Mouse (Mus musculus) liver, embryonic 13.5 days (tissue): Measurements from ENCODE around the gene Chst12. TPM values are rescaled to one million over a fixed set of nuclear protein-coding genes. Genes with fewer than 3 reads are reported as not detected.

Experiments used
- ATAC-seq: fragments of 200-750 bp; cut with Nextera tagmentation; 2 replicates; pipeline ENCODE4 v1.8.0; 2017; ENCODE audit warnings: low read depth, mild to moderate bottlenecking, moderate number of reproducible peaks, moderate library complexity
- DNase-seq: peaks from one replicate; pipeline ENCODE4 v3.0.0; 2022
- H3K27ac ChIP-seq: fragments of 300-500 bp; sonication (generic); 2 replicates; pipeline ENCODE4 v1.5.1; 2015; ENCODE audit warnings: moderate library complexity, mild to moderate bottlenecking, inconsistent platforms
- H3K27me3 ChIP-seq: fragments of 300-500 bp; sonication (generic); 2 replicates; pipeline ENCODE4 v1.6.1; 2015; ENCODE audit warnings: mild to moderate bottlenecking, inconsistent platforms
- H3K36me3 ChIP-seq: fragments of 300-500 bp; sonication (generic); 2 replicates; pipeline ENCODE4 v1.6.1; 2015; ENCODE audit warnings: mild to moderate bottlenecking, inconsistent platforms
- H3K4me1 ChIP-seq: fragments of 300-500 bp; sonication (generic); replicated peaks from 2 replicates; pipeline ENCODE4 v1.6.1; 2015; ENCODE audit warnings: inconsistent platforms
- H3K4me2 ChIP-seq: fragments of 300-500 bp; sonication (generic); 2 replicates; pipeline ENCODE4 v1.6.1; 2015; ENCODE audit warnings: inconsistent platforms, mild to moderate bottlenecking, moderate library complexity
- H3K4me3 ChIP-seq: fragments of 300-500 bp; sonication (generic); replicated peaks from 2 replicates; pipeline ENCODE4 v1.5.1; 2015; ENCODE audit warnings: mild to moderate bottlenecking, inconsistent platforms
- H3K9ac ChIP-seq: fragments of 300-500 bp; sonication (generic); 2 replicates; pipeline ENCODE4 v1.6.1; 2015; ENCODE audit warnings: mild to moderate bottlenecking, inconsistent platforms
- H3K9me3 ChIP-seq: fragments of 300-500 bp; sonication (generic); replicated peaks from 2 replicates; pipeline ENCODE4 v1.6.1; 2016; ENCODE audit warnings: inconsistent platforms
- WGBS: fragments of 180-500 bp; shearing (Covaris S2); methylation state at CpG from one replicate; pipeline ENCODE4 v1.1.7; 2015; ENCODE audit not compliant: insufficient replicate concordance; 5-methylcytosine and 5-hydroxymethylcytosine counted together
- polyA plus RNA-seq: library from polyadenylated mRNA; unstranded; fragments of >200 nt; fragmentation: Nextera tagmentation; extraction: Ambion mirVana; gene quantifications from 2 replicates; pipeline ENCODE4 v1.2.1, GENCODE M21; 2015

Gene Chst12
- polyA plus RNA-seq, 1 experiment from 2014 or later: 9.3 TPM

DNA sequence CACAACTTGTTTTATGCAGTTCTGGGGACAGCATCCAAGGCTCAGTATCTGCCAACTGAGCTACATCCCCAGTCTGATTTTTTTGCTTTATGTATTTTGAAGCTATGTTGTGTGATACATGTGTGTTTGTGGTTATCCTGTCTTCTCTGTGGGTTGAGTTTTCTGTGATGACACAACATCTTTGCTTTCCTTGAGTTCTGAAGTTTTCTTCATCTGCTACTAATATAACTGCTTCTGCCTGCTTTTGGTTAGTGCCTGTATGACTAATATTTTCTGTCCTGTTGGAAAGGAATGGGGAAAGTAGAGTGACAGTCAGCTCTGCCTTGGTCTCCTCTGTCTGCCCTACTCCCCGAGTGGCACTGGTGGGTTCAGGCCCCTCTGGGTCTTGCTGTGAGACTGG, 15.8 kb downstream of the Chst12 start:
- Histone ChIP-seq H3K4me2 (no peak overlapping the region), H3K9ac (no peak overlapping the region), H3K27me3 (no peaks in the 10 kb centered on the region), H3K36me3 (peaks cover 22% of the 10 kb centered on the region), H3K27ac (no peak overlapping the region), H3K4me3 (no peak overlapping the region), H3K9me3 (no peaks in the 10 kb centered on the region), H3K4me1 (peaks cover 28% of the 10 kb centered on the region)
- no peak for ATAC-seq
- 60% methylated on average over 1 of the region's 1 CpGs for WGBS
- no peak for DNase-seq

DNA sequence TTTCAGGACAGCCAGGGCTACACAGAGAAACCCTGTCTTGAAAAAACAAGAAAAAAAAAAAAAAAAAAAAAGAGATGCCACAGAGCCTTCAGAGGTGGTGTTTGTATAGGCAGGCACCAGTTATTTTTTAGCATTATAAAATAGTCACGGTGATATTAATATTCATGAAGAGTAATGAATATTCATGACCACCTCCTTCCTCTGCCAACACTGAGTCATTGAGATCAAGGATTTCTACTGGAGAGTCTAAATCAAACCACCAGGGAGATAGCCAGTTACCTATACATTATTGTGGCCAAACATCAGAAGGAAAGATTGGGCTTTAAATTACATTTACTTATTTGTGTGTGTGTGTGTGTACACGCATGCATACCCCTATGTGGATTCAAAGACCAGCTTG, 21.4 kb downstream of the Chst12 start:
- H3K4me3 ChIP-seq: no peak overlapping the region
- H3K36me3 ChIP-seq: peaks cover 37% of the 10 kb centered on the region
- H3K9me3 ChIP-seq: no peaks in the 10 kb centered on the region
- H3K9ac ChIP-seq: no peak overlapping the region
- WGBS: 81% methylated on average over 2 of the region's 2 CpGs
- no peak for DNase-seq
- H3K4me1 ChIP-seq: no peaks in the 10 kb centered on the region
- ATAC-seq: no peak
- no peak overlapping the region for H3K4me2 ChIP-seq
- H3K27ac ChIP-seq: no peak overlapping the region
- H3K27me3 ChIP-seq: no peaks in the 10 kb centered on the region

DNA sequence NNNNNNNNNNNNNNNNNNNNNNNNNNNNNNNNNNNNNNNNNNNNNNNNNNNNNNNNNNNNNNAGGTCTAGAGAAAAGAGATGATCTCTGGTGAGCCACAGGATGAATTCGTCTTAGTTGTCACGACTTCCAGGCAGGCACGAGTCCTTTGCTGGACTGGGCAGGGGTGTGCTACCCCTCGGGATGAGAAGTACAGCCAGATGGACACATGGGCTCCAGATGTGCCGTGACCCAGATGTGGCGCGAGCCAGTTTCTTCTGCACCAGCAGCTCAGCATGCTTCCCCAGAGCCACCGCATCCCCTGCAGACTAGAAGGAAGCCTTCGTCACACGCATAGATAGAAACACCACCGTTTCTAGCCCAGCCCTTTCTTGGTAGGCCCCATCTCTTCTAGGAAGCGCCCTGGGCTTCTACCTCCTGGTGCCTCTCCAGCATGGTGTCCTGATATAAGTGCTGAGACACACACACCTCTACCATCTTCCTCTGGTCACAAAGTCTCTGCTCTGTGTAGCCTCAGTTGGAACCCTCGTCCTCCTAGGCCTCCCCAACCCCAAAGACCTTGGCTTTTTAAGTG, 32.8 kb downstream of the Chst12 start:
- Histone ChIP-seq H3K27ac (no peak overlapping the region), H3K27me3 (no peaks in the 10 kb centered on the region; the same call in 1 of the 2 replicates), H3K4me2 (no peak overlapping the region), H3K4me1 (peaks cover 19% of the 10 kb centered on the region), H3K36me3 (no peaks in the 10 kb centered on the region), H3K4me3 (no peak overlapping the region), H3K9me3 (no peaks in the 10 kb centered on the region), H3K9ac (no peak overlapping the region)
- WGBS: 49% methylated on average over 13 of the region's 13 CpGs
- DNase-seq: peak; percentile 38
- peak; percentile 83 for ATAC-seq

DNA sequence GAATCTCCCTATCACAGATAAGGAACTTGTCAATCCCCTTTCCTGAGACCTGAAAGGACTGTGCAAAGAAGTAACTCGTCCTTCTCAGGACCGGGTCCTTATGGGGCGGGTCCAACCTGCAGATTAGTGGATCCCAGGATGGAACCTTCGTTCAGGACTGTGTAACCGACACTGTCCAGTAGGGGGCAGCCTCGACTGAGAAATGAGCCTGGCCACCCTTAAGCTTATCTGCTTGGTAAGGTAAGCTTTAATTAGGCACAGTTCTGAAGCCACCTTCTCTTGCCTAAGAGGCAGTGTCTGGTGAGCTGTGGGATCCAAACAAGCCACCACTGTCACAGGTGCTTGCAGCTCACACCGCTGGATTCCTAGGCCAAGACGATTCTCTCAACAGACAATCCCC, 34.8 kb downstream of the Chst12 start:
- WGBS: 14% methylated on average over 8 of the region's 8 CpGs
- no peak overlapping the region for H3K27ac ChIP-seq
- no peak overlapping the region for H3K9ac ChIP-seq
- H3K4me2 ChIP-seq: no peak overlapping the region
- DNase-seq (peak; percentile 56), ATAC-seq (peak; percentile 30; the same call in 1 of the 2 replicates)
- no peaks in the 10 kb centered on the region for H3K36me3 ChIP-seq
- no peak overlapping the region for H3K4me3 ChIP-seq
- H3K4me1 ChIP-seq: peaks cover 19% of the 10 kb centered on the region
- no peaks in the 10 kb centered on the region for H3K9me3 ChIP-seq
- no peaks in the 10 kb centered on the region; the same call in 1 of the 2 replicates for H3K27me3 ChIP-seq

DNA sequence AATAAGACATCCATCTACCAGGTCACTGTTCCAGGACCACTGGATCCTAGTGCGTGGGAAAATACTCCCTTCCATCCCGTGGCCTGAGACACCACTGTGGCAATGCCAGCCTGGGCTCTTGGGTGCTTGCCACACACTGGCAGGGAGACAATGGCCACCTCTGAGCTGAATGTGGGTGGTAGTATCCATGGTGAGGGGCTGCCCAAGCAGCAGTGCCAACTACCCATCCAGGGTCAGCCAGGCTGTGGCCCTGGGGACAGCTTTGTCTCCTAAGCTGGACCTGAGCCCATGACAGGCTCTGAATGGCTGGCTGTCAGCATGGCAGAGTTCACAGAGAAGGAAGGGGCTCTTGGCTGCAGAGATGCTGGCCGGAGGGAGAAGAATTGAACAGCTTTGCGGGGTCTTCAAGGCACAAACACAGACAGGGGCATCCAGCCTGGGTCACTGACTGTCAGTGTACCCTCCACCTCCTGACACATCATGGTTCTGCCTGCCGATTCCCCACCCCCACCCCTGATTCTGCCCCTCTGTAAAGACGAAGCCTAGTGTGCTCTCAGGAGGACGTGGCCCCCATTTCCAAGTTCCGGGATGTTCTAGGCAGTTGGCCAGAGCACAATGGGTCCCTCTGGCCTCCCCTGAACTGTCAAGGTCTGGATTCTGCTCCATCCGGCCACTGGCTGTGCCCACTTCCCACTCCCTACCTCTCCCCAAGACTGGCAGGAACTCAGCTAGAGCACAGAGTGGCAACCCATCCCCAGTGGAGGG, 37.6 kb downstream of the Chst12 start:
- ATAC-seq (no peak), DNase-seq (no peak)
- Histone ChIP-seq H3K4me2 (no peak overlapping the region), H3K27ac (no peak overlapping the region), H3K27me3 (peaks cover 4% of the 10 kb centered on the region; the same call in 1 of the 2 replicates), H3K9me3 (no peaks in the 10 kb centered on the region), H3K4me1 (peaks cover 11% of the 10 kb centered on the region), H3K36me3 (no peaks in the 10 kb centered on the region), H3K4me3 (no peak overlapping the region), H3K9ac (no peak overlapping the region)
- 56% methylated on average over 9 of the region's 9 CpGs for WGBS

DNA sequence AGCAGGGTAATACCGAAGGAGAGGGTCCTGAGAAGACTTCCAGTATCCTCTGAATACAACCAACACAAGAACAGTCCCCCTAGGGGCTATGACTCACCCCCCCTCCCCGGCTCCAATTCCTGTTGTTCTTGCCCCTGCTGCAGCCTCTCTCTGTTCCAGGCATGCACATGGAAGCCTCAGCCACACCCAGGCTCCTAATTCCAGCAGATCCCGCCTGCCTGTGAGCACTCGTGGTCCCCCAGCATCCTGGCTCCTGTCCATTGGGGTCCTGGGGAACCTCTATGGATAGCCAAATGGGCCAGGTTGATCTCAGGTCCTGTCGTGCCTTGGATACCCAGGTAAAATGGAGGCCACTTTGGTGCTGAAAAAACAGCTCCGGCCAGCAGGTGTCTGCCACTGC, 40.3 kb downstream of the Chst12 start:
- ATAC-seq: no peak
- WGBS: 48% methylated on average over 6 of the region's 6 CpGs
- no peaks in the 10 kb centered on the region for H3K36me3 ChIP-seq
- no peak overlapping the region for H3K27ac ChIP-seq
- no peaks in the 10 kb centered on the region for H3K9me3 ChIP-seq
- H3K4me3 ChIP-seq: no peak overlapping the region
- no peak overlapping the region for H3K9ac ChIP-seq
- H3K27me3 ChIP-seq: peaks cover 4% of the 10 kb centered on the region; the same call in 1 of the 2 replicates
- H3K4me2 ChIP-seq: no peak overlapping the region
- DNase-seq: no peak
- H3K4me1 ChIP-seq: 0 out of 2 replicates have a peak, but pooled peaks cover 4% of the 10 kb centered on the region

DNA sequence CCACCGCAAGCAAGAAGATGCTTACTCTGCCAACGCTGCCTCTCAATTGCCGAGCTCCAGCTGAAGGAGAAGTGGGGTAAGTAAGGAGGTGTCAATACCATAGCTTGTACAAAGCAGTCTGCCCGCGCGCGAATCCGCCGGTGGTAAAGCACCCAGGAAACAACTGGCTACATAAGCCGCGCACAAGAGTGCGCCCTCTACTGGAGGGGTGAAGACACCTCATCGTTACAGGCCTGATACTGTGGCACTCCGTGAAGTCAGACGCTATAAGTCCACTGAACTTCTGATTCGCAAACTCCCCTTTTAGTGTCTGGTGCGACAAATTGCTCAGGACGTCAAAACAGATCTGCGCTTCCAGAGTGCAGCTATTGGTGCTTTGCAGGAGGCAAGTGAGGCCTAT, 41.0 kb downstream of the Chst12 start:
- Histone ChIP-seq H3K4me3 (no peak overlapping the region), H3K36me3 (no peaks in the 10 kb centered on the region), H3K4me1 (0 out of 2 replicates have a peak, but pooled peaks cover 4% of the 10 kb centered on the region), H3K27me3 (peaks cover 4% of the 10 kb centered on the region; the same call in 1 of the 2 replicates), H3K4me2 (no peak overlapping the region), H3K9ac (no peak overlapping the region), H3K27ac (no peak overlapping the region), H3K9me3 (no peaks in the 10 kb centered on the region)
- DNase-seq: no peak
- 76% methylated on average over 19 of the region's 19 CpGs for WGBS
- no peak for ATAC-seq

DNA sequence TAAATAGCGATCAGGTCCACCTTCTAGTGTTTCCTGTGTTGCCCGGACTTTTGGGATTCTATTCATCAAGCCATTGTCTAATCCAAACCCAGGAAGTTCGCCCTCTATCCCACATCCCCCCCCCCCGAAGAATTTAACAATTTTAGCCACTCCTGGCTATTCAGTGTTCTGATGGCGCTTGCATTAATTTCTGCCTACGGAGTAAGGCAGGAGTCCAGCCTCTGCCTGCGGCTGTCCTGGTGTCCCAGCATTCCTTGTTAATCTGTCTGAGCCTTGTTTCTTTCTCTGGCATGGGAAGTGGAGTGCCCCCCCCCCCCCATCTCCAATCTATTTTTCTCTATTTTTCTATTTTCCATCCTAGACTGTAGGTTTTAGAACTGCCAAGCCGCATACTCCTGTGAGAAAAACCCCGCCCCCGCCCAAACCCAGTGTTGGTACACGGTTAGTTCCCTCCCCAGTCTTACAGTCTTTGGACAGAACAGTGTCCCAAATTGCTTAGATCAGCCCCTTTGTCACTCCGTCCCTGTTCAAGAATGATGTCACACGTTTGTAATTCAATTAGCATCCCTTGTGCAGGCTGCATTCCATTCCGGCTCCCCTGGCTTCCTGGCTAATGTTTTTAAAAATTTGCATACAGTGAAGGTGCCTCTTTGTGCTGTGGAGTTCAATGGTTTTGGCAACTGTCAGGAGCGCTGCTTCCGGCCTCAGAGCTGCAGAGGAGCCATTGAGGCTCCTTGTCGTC, 44.1 kb downstream of the Chst12 start:
- no peak overlapping the region for H3K4me3 ChIP-seq
- WGBS: 34% methylated on average over 17 of the region's 17 CpGs
- no peaks in the 10 kb centered on the region for H3K9me3 ChIP-seq
- no peak for DNase-seq
- H3K4me2 ChIP-seq: no peak overlapping the region
- H3K27ac ChIP-seq: no peak overlapping the region
- no peaks in the 10 kb centered on the region for H3K36me3 ChIP-seq
- ATAC-seq: no peak
- no peak overlapping the region for H3K9ac ChIP-seq
- 0 out of 2 replicates have a peak, but pooled peaks cover 4% of the 10 kb centered on the region for H3K27me3 ChIP-seq
- 0 out of 2 replicates have a peak, but pooled peaks cover 4% of the 10 kb centered on the region for H3K4me1 ChIP-seq

DNA sequence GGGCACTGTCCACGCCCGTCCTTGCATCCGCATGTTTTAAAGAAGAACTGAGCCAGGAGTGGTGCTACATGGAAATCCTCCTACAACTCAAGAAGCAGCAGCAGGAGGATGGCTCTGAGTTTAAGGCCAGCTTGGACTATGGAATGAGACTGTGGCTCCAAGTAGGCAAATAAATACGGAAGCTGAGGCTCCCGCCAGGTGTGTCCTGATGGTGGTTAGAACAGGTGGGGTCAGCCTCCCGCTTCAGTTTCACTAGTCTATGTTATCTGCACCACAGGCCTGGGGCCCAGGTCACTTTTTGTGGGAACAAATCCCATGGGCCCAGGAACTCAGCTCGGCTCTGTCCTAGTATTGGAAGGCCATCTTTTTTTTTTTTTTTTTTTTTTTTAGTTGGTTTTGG, 48.4 kb downstream of the Chst12 start:
- no peaks in the 10 kb centered on the region for H3K36me3 ChIP-seq
- H3K4me1 ChIP-seq: 0 out of 2 replicates have a peak, but pooled peaks cover 10% of the 10 kb centered on the region
- H3K27me3 ChIP-seq: no peaks in the 10 kb centered on the region
- DNase-seq: no peak
- H3K4me2 ChIP-seq: no peak overlapping the region
- no peak for ATAC-seq
- H3K9me3 ChIP-seq: no peaks in the 10 kb centered on the region
- WGBS: 80% methylated on average over 7 of the region's 7 CpGs
- H3K27ac ChIP-seq: no peak overlapping the region
- no peak overlapping the region for H3K9ac ChIP-seq
- no peak overlapping the region for H3K4me3 ChIP-seq

DNA sequence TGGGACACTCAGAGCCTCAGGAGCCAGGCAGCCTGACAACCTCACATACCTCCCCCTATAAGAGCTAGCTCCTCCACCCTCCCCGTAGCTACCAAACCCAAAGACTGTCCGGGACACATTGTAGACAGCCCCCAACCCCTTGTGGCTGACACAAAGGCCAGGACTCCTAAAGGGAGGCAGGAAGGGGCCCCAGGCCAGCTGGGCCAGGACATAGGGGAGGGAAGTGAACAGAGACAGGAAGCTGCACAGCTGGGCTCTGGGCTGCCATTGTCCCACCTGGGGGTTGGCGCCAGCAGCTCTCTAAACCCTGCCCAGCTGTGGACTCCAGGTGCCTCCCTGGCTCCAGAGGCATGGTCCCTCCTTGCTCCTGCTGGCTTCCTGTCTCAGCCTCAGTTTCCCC, 51.5 kb downstream of the Chst12 start:
- DNase-seq: no peak
- no peak overlapping the region for H3K27ac ChIP-seq
- WGBS: 30% methylated on average over 3 of the region's 3 CpGs
- no peak overlapping the region for H3K4me3 ChIP-seq
- no peak overlapping the region for H3K9ac ChIP-seq
- H3K27me3 ChIP-seq: no peaks in the 10 kb centered on the region
- H3K4me1 ChIP-seq: 0 out of 2 replicates have a peak, but pooled peaks cover 6% of the 10 kb centered on the region
- no peaks in the 10 kb centered on the region for H3K9me3 ChIP-seq
- ATAC-seq: no peak
- no peak overlapping the region for H3K4me2 ChIP-seq
- H3K36me3 ChIP-seq: no peaks in the 10 kb centered on the region

DNA sequence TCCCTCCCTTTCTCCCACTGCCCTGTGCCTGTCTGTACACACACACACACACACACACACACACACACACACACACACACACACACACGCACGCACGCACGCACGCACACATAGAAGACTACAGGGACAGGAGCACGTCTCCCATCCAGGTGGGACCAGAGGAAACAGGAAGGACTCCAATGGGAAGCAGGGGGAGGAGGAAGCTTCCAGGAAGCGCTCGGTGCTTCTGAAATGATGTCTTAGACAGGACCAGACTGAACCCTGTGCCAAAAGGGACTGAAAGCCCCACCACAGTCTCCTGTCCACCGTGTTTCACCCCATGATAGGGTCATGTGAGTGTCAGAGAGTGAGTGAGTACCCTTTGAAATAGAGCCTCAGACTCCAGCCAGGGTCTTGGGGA, 57.3 kb downstream of the Chst12 start:
- H3K9ac ChIP-seq: no peak overlapping the region
- DNase-seq: no peak
- WGBS: 63% methylated on average over 9 of the region's 9 CpGs
- no peaks in the 10 kb centered on the region for H3K9me3 ChIP-seq
- ATAC-seq: no peak
- no peak overlapping the region for H3K4me3 ChIP-seq
- no peak overlapping the region for H3K27ac ChIP-seq
- no peak overlapping the region for H3K4me2 ChIP-seq
- peaks cover 46% of the 10 kb centered on the region for H3K4me1 ChIP-seq
- H3K27me3 ChIP-seq: no peaks in the 10 kb centered on the region
- no peaks in the 10 kb centered on the region for H3K36me3 ChIP-seq
